Mouse (Mus musculus) embryonic facial prominence, embryonic 15.5 days (tissue): ENCODE measurements around the gene Nckap5. TPM values are rescaled to one million over a fixed set of nuclear protein-coding genes. Genes with fewer than 3 reads are reported as not detected.

Source experiments
- ATAC-seq: fragments of 200-750 bp; cut with Nextera tagmentation; 2 replicates; pipeline ENCODE4 v1.8.0; 2017; ENCODE audit warnings: low read depth, moderate TSS enrichment; ENCODE audit not compliant: insufficient number of reproducible peaks, low FRiP score, low TSS enrichment
- H3K27ac ChIP-seq: fragments of 300-500 bp; sonication (generic); replicated peaks from 2 replicates; pipeline ENCODE4 v1.5.1; 2015; ENCODE audit warnings: mild to moderate bottlenecking, inconsistent platforms
- H3K27me3 ChIP-seq: fragments of 300-500 bp; sonication (generic); 2 replicates; pipeline ENCODE4 v1.6.1; 2015; ENCODE audit warnings: inconsistent platforms
- H3K36me3 ChIP-seq: fragments of 300-500 bp; sonication (generic); 2 replicates; pipeline ENCODE4 v1.6.1; 2015; ENCODE audit warnings: mild to moderate bottlenecking, inconsistent platforms
- H3K4me1 ChIP-seq: fragments of 300-500 bp; sonication (generic); 2 replicates; pipeline ENCODE4 v1.6.1; 2015; ENCODE audit warnings: inconsistent platforms
- H3K4me2 ChIP-seq: fragments of 300-500 bp; sonication (generic); replicated peaks from 2 replicates; pipeline ENCODE4 v1.6.1; 2015; ENCODE audit warnings: mild to moderate bottlenecking, inconsistent platforms
- H3K4me3 ChIP-seq: fragments of 300-500 bp; sonication (generic); replicated peaks from 2 replicates; pipeline ENCODE4 v1.5.1; 2015; ENCODE audit warnings: mild to moderate bottlenecking, inconsistent platforms
- H3K9ac ChIP-seq: fragments of 300-500 bp; sonication (generic); 2 replicates; pipeline ENCODE4 v1.6.1; 2015; ENCODE audit warnings: inconsistent platforms
- H3K9me3 ChIP-seq: fragments of 300-500 bp; sonication (generic); replicated peaks from 2 replicates; pipeline ENCODE4 v1.6.1; 2016; ENCODE audit warnings: inconsistent platforms
- WGBS: fragments of 180-500 bp; shearing (Covaris S2); methylation state at CpG from one replicate; pipeline ENCODE4 v1.1.7; 2015; 5-methylcytosine and 5-hydroxymethylcytosine counted together
- polyA plus RNA-seq: library from polyadenylated mRNA; unstranded; fragments of >200 nt; fragmentation: Nextera tagmentation; extraction: Ambion mirVana; gene quantifications from 2 replicates; pipeline ENCODE4 v1.2.1, GENCODE M21; 2015

Gene Nckap5
- polyA plus RNA-seq, 1 experiment from 2014 or later: 9.8 TPM

GRCm38 (mm10) chr1:126431594-126431993 is 399.0 kb downstream of the Nckap5 start:
- no peak overlapping the region for H3K27ac ChIP-seq
- no peak overlapping the region for H3K4me3 ChIP-seq
- no peaks in the 10 kb centered on the region for H3K27me3 ChIP-seq
- H3K36me3 ChIP-seq: no peaks in the 10 kb centered on the region
- H3K4me2 ChIP-seq: no peak overlapping the region; the same call in 1 of the 2 replicates
- 8% methylated on average over 5 of the region's 5 CpGs for WGBS
- H3K9ac ChIP-seq: no peak overlapping the region
- peaks cover 5% of the 10 kb centered on the region for H3K4me1 ChIP-seq
- H3K9me3 ChIP-seq: no peaks in the 10 kb centered on the region
- peak; percentile 39; the same call in 1 of the 2 replicates for ATAC-seq

- Histone ChIP-seq H3K9me3 (no peaks in the 10 kb centered on the region), H3K4me1 (no peaks in the 10 kb centered on the region), H3K9ac (no peak overlapping the region), H3K4me3 (no peak overlapping the region), H3K27me3 (no peaks in the 10 kb centered on the region), H3K36me3 (no peaks in the 10 kb centered on the region), H3K4me2 (no peak overlapping the region), H3K27ac (no peak overlapping the region)
- WGBS: 76% methylated on average over 5 of the region's 5 CpGs
- ATAC-seq: no peak
Measured at GRCm38 (mm10) chr1:126411426-126411825, 419.2 kb downstream of the Nckap5 start.

- ATAC-seq: no peak
- H3K4me2 ChIP-seq: no peak overlapping the region
- 11% methylated on average over 4 of the region's 4 CpGs for WGBS
- H3K4me1 ChIP-seq: no peaks in the 10 kb centered on the region
- H3K9me3 ChIP-seq: no peaks in the 10 kb centered on the region
- H3K27ac ChIP-seq: no peak overlapping the region
- no peak overlapping the region for H3K9ac ChIP-seq
- H3K27me3 ChIP-seq: no peaks in the 10 kb centered on the region
- no peak overlapping the region for H3K4me3 ChIP-seq
- H3K36me3 ChIP-seq: no peaks in the 10 kb centered on the region
Measured at GRCm38 (mm10) chr1:126407886-126408285, 422.7 kb downstream of the Nckap5 start.

- H3K9ac ChIP-seq: no peak overlapping the region
- no peaks in the 10 kb centered on the region for H3K9me3 ChIP-seq
- H3K4me2 ChIP-seq: no peak overlapping the region
- no peaks in the 10 kb centered on the region for H3K4me1 ChIP-seq
- H3K36me3 ChIP-seq: no peaks in the 10 kb centered on the region
- H3K27ac ChIP-seq: no peak overlapping the region
- H3K27me3 ChIP-seq: no peaks in the 10 kb centered on the region
- no peak for ATAC-seq
- 72% methylated on average over 2 of the region's 2 CpGs for WGBS
- H3K4me3 ChIP-seq: no peak overlapping the region
Measured at GRCm38 (mm10) chr1:126405543-126405942, 425.1 kb downstream of the Nckap5 start.

- Histone ChIP-seq H3K4me2 (no peak overlapping the region), H3K4me1 (no peaks in the 10 kb centered on the region), H3K36me3 (no peaks in the 10 kb centered on the region), H3K9ac (no peak overlapping the region), H3K27ac (no peak overlapping the region), H3K27me3 (no peaks in the 10 kb centered on the region), H3K9me3 (no peaks in the 10 kb centered on the region), H3K4me3 (no peak overlapping the region)
- no peak for ATAC-seq
Measured at GRCm38 (mm10) chr1:126403970-126404369, 426.6 kb downstream of the Nckap5 start.

- Histone ChIP-seq H3K36me3 (no peaks in the 10 kb centered on the region), H3K27me3 (no peaks in the 10 kb centered on the region), H3K4me2 (no peak overlapping the region), H3K9ac (no peak overlapping the region), H3K4me1 (no peaks in the 10 kb centered on the region), H3K4me3 (no peak overlapping the region), H3K9me3 (no peaks in the 10 kb centered on the region), H3K27ac (no peak overlapping the region)
- ATAC-seq: no peak
- 62% methylated on average over 4 of the region's 4 CpGs for WGBS
Measured at GRCm38 (mm10) chr1:126391204-126391603, 439.4 kb downstream of the Nckap5 start.

- Histone ChIP-seq H3K9me3 (no peaks in the 10 kb centered on the region), H3K4me1 (no peaks in the 10 kb centered on the region), H3K4me2 (no peak overlapping the region), H3K9ac (no peak overlapping the region), H3K27ac (no peak overlapping the region), H3K4me3 (no peak overlapping the region), H3K27me3 (no peaks in the 10 kb centered on the region), H3K36me3 (no peaks in the 10 kb centered on the region)
- no peak for ATAC-seq
- WGBS: 56% methylated on average over 9 of the region's 9 CpGs
Measured at GRCm38 (mm10) chr1:126377339-126377980, 453.1 kb downstream of the Nckap5 start.

GRCm38 (mm10) chr1:126366736-126367135 is 463.9 kb downstream of the Nckap5 start:
- ATAC-seq: no peak
- H3K27me3 ChIP-seq: no peaks in the 10 kb centered on the region
- H3K4me2 ChIP-seq: no peak overlapping the region
- no peak overlapping the region for H3K4me3 ChIP-seq
- H3K36me3 ChIP-seq: no peaks in the 10 kb centered on the region
- WGBS: 59% methylated on average over 2 of the region's 2 CpGs
- no peaks in the 10 kb centered on the region for H3K9me3 ChIP-seq
- no peaks in the 10 kb centered on the region for H3K4me1 ChIP-seq
- no peak overlapping the region for H3K27ac ChIP-seq
- no peak overlapping the region for H3K9ac ChIP-seq

- ATAC-seq: no peak
- no peak overlapping the region for H3K27ac ChIP-seq
- no peak overlapping the region for H3K4me2 ChIP-seq
- H3K9ac ChIP-seq: no peak overlapping the region
- H3K9me3 ChIP-seq: no peaks in the 10 kb centered on the region
- 55% methylated on average over 6 of the region's 6 CpGs for WGBS
- H3K4me3 ChIP-seq: no peak overlapping the region
- no peaks in the 10 kb centered on the region for H3K36me3 ChIP-seq
- H3K4me1 ChIP-seq: no peaks in the 10 kb centered on the region
- H3K27me3 ChIP-seq: no peaks in the 10 kb centered on the region
Measured at GRCm38 (mm10) chr1:126364556-126364955, 466.0 kb downstream of the Nckap5 start.

- no peaks in the 10 kb centered on the region for H3K4me1 ChIP-seq
- no peak overlapping the region for H3K4me3 ChIP-seq
- no peak overlapping the region for H3K9ac ChIP-seq
- ATAC-seq: no peak
- H3K27ac ChIP-seq: no peak overlapping the region
- H3K4me2 ChIP-seq: no peak overlapping the region
- 86% methylated on average over 6 of the region's 6 CpGs for WGBS
- H3K36me3 ChIP-seq: no peaks in the 10 kb centered on the region
- no peaks in the 10 kb centered on the region for H3K9me3 ChIP-seq
- no peaks in the 10 kb centered on the region for H3K27me3 ChIP-seq
Measured at GRCm38 (mm10) chr1:126360531-126361220, 469.9 kb downstream of the Nckap5 start.

GRCm38 (mm10) chr1:126360111-126360510 is 470.5 kb downstream of the Nckap5 start:
- Histone ChIP-seq H3K36me3 (no peaks in the 10 kb centered on the region), H3K9ac (no peak overlapping the region), H3K9me3 (no peaks in the 10 kb centered on the region), H3K4me2 (no peak overlapping the region), H3K4me1 (no peaks in the 10 kb centered on the region), H3K4me3 (no peak overlapping the region), H3K27ac (no peak overlapping the region), H3K27me3 (no peaks in the 10 kb centered on the region)
- ATAC-seq: no peak
- WGBS: 77% methylated on average over 3 of the region's 3 CpGs

GRCm38 (mm10) chr1:126341806-126342205 is 488.8 kb downstream of the Nckap5 start:
- H3K4me3 ChIP-seq: no peak overlapping the region
- no peaks in the 10 kb centered on the region for H3K27me3 ChIP-seq
- no peak overlapping the region for H3K27ac ChIP-seq
- H3K4me1 ChIP-seq: no peaks in the 10 kb centered on the region
- no peaks in the 10 kb centered on the region for H3K36me3 ChIP-seq
- 66% methylated on average over 2 of the region's 2 CpGs for WGBS
- no peaks in the 10 kb centered on the region for H3K9me3 ChIP-seq
- ATAC-seq: no peak
- no peak overlapping the region for H3K4me2 ChIP-seq
- H3K9ac ChIP-seq: no peak overlapping the region
